Mouse (Mus musculus) megakaryocyte, adult 5-6 weeks (primary cell): ENCODE measurements around the gene Tmem81. TPM values are rescaled to one million over a fixed set of nuclear protein-coding genes. Genes with fewer than 3 reads are reported as not detected.

Experiments
- total RNA-seq, 2 experiments: library from RNA; stranded (forward) in 1 of 2; stranded (reverse) in 1 of 2; fragments of 153-499, 151-499 nt in 1 of 2; fragments of 221-1000, 200-1000 nt in 1 of 2; gene quantifications; 2 replicates each; pipeline versions ENCODE4 v1.2.3 to v1.2.4; 2015 to 2017

The Tmem81 gene
- total RNA-seq, 2 experiments from 2014 or later = 5.4 to 5.9 TPM

Other genes with a start within 250 kb of the Tmem81 start
- gene Klhdc8a, start 207.6 kb upstream of the Tmem81 start, total RNA-seq (2015) = not detected in 2 replicates
- gene Klhdc8a, start 207.6 kb upstream of the Tmem81 start, total RNA-seq (2017) = not detected in 2 replicates
- 23.9 and 24.2 TPM in 2 replicates for gene Nuak2, start 190.1 kb upstream of the Tmem81 start, total RNA-seq (2015)
- gene Nuak2, start 190.1 kb upstream of the Tmem81 start, total RNA-seq (2017) = 14.3 and 16.7 TPM in 2 replicates
- 4.9 and 6.9 TPM in 2 replicates for gene Tmcc2, start 114.9 kb upstream of the Tmem81 start, total RNA-seq (2015)
- gene Tmcc2, start 114.9 kb upstream of the Tmem81 start, total RNA-seq (2017) = 5.3 and 7.8 TPM in 2 replicates
- 17.2 and 19.5 TPM in 2 replicates for gene Dstyk, start 88.7 kb upstream of the Tmem81 start, total RNA-seq (2015)
- 24.8 and 36.6 TPM in 2 replicates for gene Dstyk, start 88.7 kb upstream of the Tmem81 start, total RNA-seq (2017)
- gene Rbbp5, start 28.9 kb upstream of the Tmem81 start, total RNA-seq (2015) = 47.9 and 53.9 TPM in 2 replicates
- gene Rbbp5, start 28.9 kb upstream of the Tmem81 start, total RNA-seq (2017) = 63.0 and 72.4 TPM in 2 replicates
- not detected in 2 replicates for gene Cntn2, start 37.0 kb downstream of the Tmem81 start, total RNA-seq (2015)
- not detected in 2 replicates for gene Cntn2, start 37.0 kb downstream of the Tmem81 start, total RNA-seq (2017)
- gene Nfasc, start 235.6 kb downstream of the Tmem81 start, total RNA-seq (2015) = not detected in 2 replicates
- not detected in 2 replicates for gene Nfasc, start 235.6 kb downstream of the Tmem81 start, total RNA-seq (2017)